Mouse (Mus musculus): ENCODE data around the gene Amn1. TPM values are rescaled to one million over a fixed set of nuclear protein-coding genes. Genes with fewer than 3 reads are reported as not detected.

The Amn1 gene
- 0.98 and 2.9 TPM in 2 replicates for polyA plus RNA-seq (2012; ENCODE audit: low replicate concordance)

GRCm38 (mm10) chr6:149188041-149188924 is at the start of gene Amn1:
TSS of gene Amn1 (minus strand) at chr6:149188712.

GRCm38 (mm10) chr6:149139471-149139870 is 49.0 kb downstream of the Amn1 start, which contains the start of gene Etfbkmt:
TSS of gene Etfbkmt (plus strand) at chr6:149139849.

GRCm38 (mm10) chr6:149129870-149130269 is 58.6 kb downstream of the Amn1 start, which contains the start of gene Gm10203:
TSS of gene Gm10203 (plus strand) at chr6:149130170.

Other genes starting within 250 kb of the Amn1 start
- gene Sinhcaf, start 242.2 kb downstream of the Amn1 start, polyA plus RNA-seq (2012; ENCODE audit: low replicate concordance) = 1.4 and 19.9 TPM in 2 replicates
- 3.7 and 5.3 TPM in 2 replicates for gene Dennd5b, start 87.0 kb downstream of the Amn1 start, polyA plus RNA-seq (2012; ENCODE audit: low replicate concordance)
- gene Gm10203, start 58.5 kb downstream of the Amn1 start, polyA plus RNA-seq (2012; ENCODE audit: low replicate concordance) = not detected in 2 replicates
- 0.61 TPM in 1 of 2 replicates, not detected in the other for gene Etfbkmt, start 48.9 kb downstream of the Amn1 start, polyA plus RNA-seq (2012; ENCODE audit: low replicate concordance)
- 8.6 and 21.6 TPM in 2 replicates for gene Resf1, start 120.7 kb upstream of the Amn1 start, polyA plus RNA-seq (2012; ENCODE audit: low replicate concordance)
- 1.5 and 2.6 TPM in 2 replicates for gene Bicd1, start 220.2 kb upstream of the Amn1 start, polyA plus RNA-seq (2012; ENCODE audit: low replicate concordance)